Mouse (Mus musculus) heart, embryonic 13.5 days (tissue): ENCODE data around the gene Nrk. TPM values are rescaled to one million over a fixed set of nuclear protein-coding genes. Genes with fewer than 3 reads are reported as not detected.

ENCODE experiments used
- ATAC-seq: fragments of 200-750 bp; cut with Nextera tagmentation; 2 replicates; pipeline ENCODE4 v1.8.0; 2017; ENCODE audit warnings: moderate TSS enrichment; ENCODE audit not compliant: insufficient number of reproducible peaks, low FRiP score, low TSS enrichment; ENCODE audit errors: extremely low read depth
- H3K27ac ChIP-seq: fragments of 300-500 bp; sonication (generic); replicated peaks from 2 replicates; pipeline ENCODE4 v1.5.1; 2015; ENCODE audit warnings: moderate library complexity, mild to moderate bottlenecking, inconsistent platforms
- H3K27me3 ChIP-seq: fragments of 300-500 bp; sonication (generic); replicated peaks from 2 replicates; pipeline ENCODE4 v1.6.1; 2015; ENCODE audit warnings: mild to moderate bottlenecking, inconsistent platforms
- H3K36me3 ChIP-seq: fragments of 300-500 bp; sonication (generic); 2 replicates; pipeline ENCODE4 v1.6.1; 2015; ENCODE audit warnings: mild to moderate bottlenecking, inconsistent platforms
- H3K4me1 ChIP-seq: fragments of 300-500 bp; sonication (generic); 2 replicates; pipeline ENCODE4 v1.6.1; 2015; ENCODE audit warnings: inconsistent platforms
- H3K4me2 ChIP-seq: fragments of 300-500 bp; sonication (generic); 2 replicates; pipeline ENCODE4 v1.6.1; 2015; ENCODE audit warnings: inconsistent platforms, mild to moderate bottlenecking, moderate library complexity
- H3K4me3 ChIP-seq: fragments of 300-500 bp; sonication (generic); 2 replicates; pipeline ENCODE4 v1.5.1; 2015; ENCODE audit warnings: moderate library complexity, mild to moderate bottlenecking, inconsistent platforms
- H3K9ac ChIP-seq: fragments of 300-500 bp; sonication (generic); 2 replicates; pipeline ENCODE4 v1.6.1; 2015; ENCODE audit warnings: inconsistent platforms, mild to moderate bottlenecking, moderate library complexity
- H3K9me3 ChIP-seq: fragments of 300-500 bp; sonication (generic); 2 replicates; pipeline ENCODE4 v1.6.1; 2016; ENCODE audit warnings: inconsistent platforms
- WGBS: fragments of 180-500 bp; shearing (Covaris S2); methylation state at CpG from one replicate; pipeline ENCODE4 v1.1.7; 2015; ENCODE audit warnings: mixed read lengths; 5-methylcytosine and 5-hydroxymethylcytosine counted together
- polyA plus RNA-seq: library from polyadenylated mRNA; unstranded; fragments of >200 nt; fragmentation: Nextera tagmentation; extraction: Ambion mirVana; gene quantifications from 2 replicates; pipeline ENCODE4 v1.2.1, GENCODE M21; 2015

Nrk gene
- 30.9 and 32.7 TPM in 2 replicates for polyA plus RNA-seq

GRCm38 (mm10) chrX:138914041-138914776, at the start of gene Nrk:
Gene Nrk, plus strand, starts transcription at chrX:138914430.
- H3K36me3 ChIP-seq, result no peaks in the 10 kb centered on the region
- no peaks in the 10 kb centered on the region for H3K27me3 ChIP-seq
- peak; percentile 58; the same call in 1 of the 2 replicates for ATAC-seq
- no peaks in the 10 kb centered on the region for H3K9me3 ChIP-seq
- peak within 1 kb of the TSS; percentile 58 for H3K4me3 ChIP-seq
- H3K4me1 ChIP-seq, result no peaks in the 10 kb centered on the region
- peak within 1 kb of the TSS; percentile 76 for H3K27ac ChIP-seq
- peak within 1 kb of the TSS; percentile 76 for H3K9ac ChIP-seq
- H3K4me2 ChIP-seq, result peak within 1 kb of the TSS; percentile 76
- WGBS, result 19% methylated on average over 36 of the region's 55 CpGs

DNA sequence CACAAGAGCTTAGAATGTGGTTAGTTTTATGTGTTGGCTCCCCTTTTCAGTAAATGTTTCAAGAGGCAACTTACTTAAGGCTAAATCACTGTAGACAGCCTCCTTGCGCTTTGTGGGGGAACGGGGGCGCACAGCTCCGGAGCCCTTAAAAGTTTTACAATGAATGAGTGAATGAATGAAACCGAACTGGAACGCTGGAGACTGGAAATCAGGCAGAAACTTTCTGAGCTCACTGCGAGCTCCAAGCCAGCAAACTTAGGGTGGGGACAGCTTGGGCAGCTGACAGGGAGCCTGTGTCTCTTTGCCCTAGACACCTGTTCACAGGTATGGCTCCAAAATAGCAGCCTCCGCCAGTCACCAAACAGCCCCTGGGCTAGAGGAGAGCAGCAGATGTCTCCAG, 864 bp upstream of the Nrk start:
- 18% methylated on average over 8 of the region's 8 CpGs for WGBS
- H3K27ac ChIP-seq, result peak overlapping the region; percentile 48
- peak overlapping the region; percentile 76 for H3K9ac ChIP-seq
- H3K9me3 ChIP-seq, result no peaks in the 10 kb centered on the region
- no peaks in the 10 kb centered on the region for H3K36me3 ChIP-seq
- no peaks in the 10 kb centered on the region for H3K27me3 ChIP-seq
- H3K4me3 ChIP-seq, result peak overlapping the region; percentile 58
- peak overlapping the region; percentile 76 for H3K4me2 ChIP-seq
- no peaks in the 10 kb centered on the region for H3K4me1 ChIP-seq
- no peak for ATAC-seq

GRCm38 (mm10) chrX:138914777-138915114, 516 bp downstream of the Nrk start:
- no peaks in the 10 kb centered on the region for H3K27me3 ChIP-seq
- no peaks in the 10 kb centered on the region for H3K36me3 ChIP-seq
- H3K27ac ChIP-seq, result peak overlapping the region; percentile 76
- WGBS, result 14% methylated on average over 12 of the region's 12 CpGs
- no peaks in the 10 kb centered on the region for H3K9me3 ChIP-seq
- peak overlapping the region; percentile 76 for H3K9ac ChIP-seq
- H3K4me1 ChIP-seq, result no peaks in the 10 kb centered on the region
- no peak for ATAC-seq
- peak overlapping the region; percentile 58 for H3K4me3 ChIP-seq
- peak overlapping the region; percentile 76 for H3K4me2 ChIP-seq

GRCm38 (mm10) chrX:138919030-138919429, 4.8 kb downstream of the Nrk start:
- H3K27ac ChIP-seq, result no peak overlapping the region
- no peaks in the 10 kb centered on the region for H3K9me3 ChIP-seq
- WGBS, result 56% methylated on average over 7 of the region's 7 CpGs
- H3K4me2 ChIP-seq, result no peak overlapping the region
- H3K27me3 ChIP-seq, result no peaks in the 10 kb centered on the region
- no peaks in the 10 kb centered on the region for H3K4me1 ChIP-seq
- ATAC-seq, result no peak
- no peaks in the 10 kb centered on the region for H3K36me3 ChIP-seq
- H3K4me3 ChIP-seq, result no peak overlapping the region
- no peak overlapping the region for H3K9ac ChIP-seq

DNA sequence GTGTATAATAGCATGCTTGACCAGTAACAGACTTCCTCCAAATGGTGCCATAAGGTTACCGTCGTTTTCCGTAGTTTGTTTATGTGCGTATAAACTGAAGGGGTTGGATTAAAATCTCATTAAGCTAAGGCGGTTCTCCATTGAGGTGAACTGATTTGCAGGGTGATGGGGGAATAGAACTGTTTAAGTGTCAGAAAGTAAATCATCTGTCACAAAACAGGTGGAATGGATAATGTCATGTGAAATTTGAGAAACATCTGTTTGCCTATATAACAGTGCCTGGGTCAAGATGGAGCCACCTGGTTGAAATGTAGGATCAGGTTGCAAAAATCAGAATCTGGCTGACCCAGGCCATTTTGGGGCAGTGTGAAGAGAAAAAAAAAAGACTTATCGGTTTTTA, 29.7 kb downstream of the Nrk start:
- WGBS, result 81% methylated on average over 6 of the region's 6 CpGs

GRCm38 (mm10) chrX:138960713-138961112, 46.5 kb downstream of the Nrk start:
- WGBS, result 28% methylated on average over 3 of the region's 3 CpGs
- Histone ChIP-seq H3K4me1 (no peaks in the 10 kb centered on the region), H3K36me3 (peaks cover 3% of the 10 kb centered on the region; the same call in 1 of the 2 replicates), H3K27me3 (no peaks in the 10 kb centered on the region), H3K9ac (no peak overlapping the region), H3K27ac (no peak overlapping the region), H3K9me3 (no peaks in the 10 kb centered on the region), H3K4me3 (no peak overlapping the region), H3K4me2 (no peak overlapping the region)
- ATAC-seq, result no peak

More for the DNA sequence above, 29.7 kb downstream of the Nrk start:
- Histone ChIP-seq H3K9ac (no peak overlapping the region), H3K27ac (no peak overlapping the region), H3K4me1 (no peaks in the 10 kb centered on the region), H3K4me3 (no peak overlapping the region), H3K9me3 (no peaks in the 10 kb centered on the region), H3K4me2 (no peak overlapping the region), H3K36me3 (no peaks in the 10 kb centered on the region), H3K27me3 (no peaks in the 10 kb centered on the region)
- no peak for ATAC-seq

DNA sequence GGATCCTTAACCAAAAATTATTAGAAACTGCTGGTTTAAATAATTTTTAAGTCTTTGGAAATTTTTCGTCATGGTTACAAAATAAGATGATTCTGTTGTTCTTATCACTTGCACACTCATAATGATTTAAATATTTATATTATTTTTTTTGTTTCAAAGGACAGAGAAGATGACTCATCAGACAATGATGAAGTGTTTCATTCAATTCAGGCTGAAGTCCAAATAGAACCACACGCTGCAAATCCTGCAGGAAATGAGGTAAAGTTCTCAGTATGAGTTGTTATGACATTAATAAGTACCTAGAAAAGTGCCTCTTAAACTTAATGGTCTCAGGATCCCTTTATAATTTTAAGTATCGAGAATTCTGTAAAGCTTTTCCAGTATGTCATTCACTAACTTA, 64.3 kb downstream of the Nrk start:
- Histone ChIP-seq H3K27ac (no peak overlapping the region), H3K4me1 (no peaks in the 10 kb centered on the region), H3K9me3 (no peaks in the 10 kb centered on the region), H3K27me3 (no peaks in the 10 kb centered on the region), H3K9ac (no peak overlapping the region), H3K4me2 (no peak overlapping the region), H3K4me3 (no peak overlapping the region), H3K36me3 (peaks cover 12% of the 10 kb centered on the region)
- 58% methylated on average over 3 of the region's 3 CpGs for WGBS
- ATAC-seq, result no peak

GRCm38 (mm10) chrX:138979249-138979648, 65.0 kb downstream of the Nrk start:
- no peaks in the 10 kb centered on the region for H3K27me3 ChIP-seq
- H3K9ac ChIP-seq, result no peak overlapping the region
- no peaks in the 10 kb centered on the region for H3K9me3 ChIP-seq
- H3K4me3 ChIP-seq, result no peak overlapping the region
- WGBS, result 78% methylated on average over 2 of the region's 2 CpGs
- ATAC-seq, result no peak
- no peak overlapping the region for H3K4me2 ChIP-seq
- peaks cover 15% of the 10 kb centered on the region for H3K36me3 ChIP-seq
- no peak overlapping the region for H3K27ac ChIP-seq
- no peaks in the 10 kb centered on the region for H3K4me1 ChIP-seq

DNA sequence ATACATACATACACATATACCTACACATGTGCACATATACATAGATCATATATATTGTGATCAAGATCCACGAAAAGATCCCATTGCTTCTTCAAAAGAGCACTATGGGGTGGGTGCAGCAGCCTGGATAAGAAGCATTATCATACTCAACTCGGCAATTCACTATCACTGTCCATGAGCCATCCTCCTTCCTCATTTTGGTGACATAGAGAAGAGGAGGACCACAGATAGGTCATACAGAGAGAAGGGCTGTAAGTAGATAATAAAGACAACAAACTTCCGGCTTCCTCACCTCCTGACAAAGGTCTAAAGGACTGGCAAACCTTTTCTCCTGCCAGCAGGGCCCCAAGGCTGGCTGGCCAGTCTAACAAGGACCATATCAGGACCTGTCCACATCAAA, 100.3 kb downstream of the Nrk start:
- Histone ChIP-seq H3K36me3 (no peaks in the 10 kb centered on the region), H3K4me2 (no peak overlapping the region), H3K4me3 (no peak overlapping the region), H3K27me3 (no peaks in the 10 kb centered on the region), H3K9ac (no peak overlapping the region), H3K27ac (no peak overlapping the region), H3K9me3 (no peaks in the 10 kb centered on the region), H3K4me1 (no peaks in the 10 kb centered on the region; the same call in 1 of the 2 replicates)
- WGBS, result 52% methylated on average over 3 of the region's 3 CpGs
- ATAC-seq, result no peak

DNA sequence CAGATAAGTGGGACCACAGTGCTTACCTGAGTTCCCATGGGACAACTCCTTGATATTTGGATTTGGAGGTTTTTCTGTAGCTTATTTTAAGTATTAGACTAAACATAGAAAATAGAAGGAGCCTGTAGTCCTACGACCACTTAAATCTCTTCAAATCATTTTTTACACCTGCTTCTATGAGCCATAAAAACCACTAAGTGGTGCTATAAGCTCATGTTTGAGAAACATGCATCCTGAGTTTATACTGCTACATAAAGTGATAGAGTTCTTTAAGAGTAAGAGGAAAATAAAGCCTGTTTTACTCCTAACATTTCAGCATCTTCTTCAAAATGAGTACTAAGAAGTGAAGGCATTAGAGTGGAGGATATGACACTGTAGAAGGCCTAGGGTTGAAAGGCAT, 102.3 kb downstream of the Nrk start:
- no peak for ATAC-seq
- Histone ChIP-seq H3K4me1 (no peaks in the 10 kb centered on the region; the same call in 1 of the 2 replicates), H3K27ac (no peak overlapping the region), H3K27me3 (no peaks in the 10 kb centered on the region), H3K4me3 (no peak overlapping the region), H3K9me3 (no peaks in the 10 kb centered on the region), H3K9ac (no peak overlapping the region), H3K36me3 (no peaks in the 10 kb centered on the region), H3K4me2 (no peak overlapping the region)
- 39% methylated on average over 1 of the region's 1 CpGs for WGBS

- no peak for ATAC-seq
- no peak overlapping the region for H3K9ac ChIP-seq
- no peak overlapping the region for H3K27ac ChIP-seq
- WGBS, result 50% methylated on average over 3 of the region's 3 CpGs
- H3K4me3 ChIP-seq, result no peak overlapping the region
- H3K36me3 ChIP-seq, result no peaks in the 10 kb centered on the region
- H3K4me1 ChIP-seq, result peaks cover 7% of the 10 kb centered on the region; the same call in 1 of the 2 replicates
- H3K27me3 ChIP-seq, result no peaks in the 10 kb centered on the region
- no peak overlapping the region for H3K4me2 ChIP-seq
- no peaks in the 10 kb centered on the region for H3K9me3 ChIP-seq
Observed at GRCm38 (mm10) chrX:139026532-139027097, 112.4 kb downstream of the Nrk start.

- H3K27ac ChIP-seq, result no peak overlapping the region
Observed at GRCm38 (mm10) chrX:139027296-139027695, 113.1 kb downstream of the Nrk start.

More at GRCm38 (mm10) chrX:139027296-139027695, 113.1 kb downstream of the Nrk start:
- whole genome bisulfite sequencing, result 26% methylated on average over 5 of the region's 5 CpGs
- peaks cover 7% of the 10 kb centered on the region; the same call in 1 of the 2 replicates for H3K4me1 ChIP-seq
- H3K27me3 ChIP-seq, result no peaks in the 10 kb centered on the region
- H3K4me3 ChIP-seq, result no peak overlapping the region
- H3K36me3 ChIP-seq, result no peaks in the 10 kb centered on the region
- no peak overlapping the region; the same call in 1 of the 2 replicates for H3K4me2 ChIP-seq
- H3K9me3 ChIP-seq, result no peaks in the 10 kb centered on the region
- no peak overlapping the region for H3K9ac ChIP-seq
- ATAC-seq, result no peak
